Mouse (Mus musculus) urinary bladder, postnatal 4 days (tissue): ENCODE results near the gene Olfr345.

Source experiments
- DNase-seq, 2 experiments: peaks; one replicate each; pipeline ENCODE4 v3.0.0; 2021 to 2022; ENCODE audit warnings: low spot score in 2 of 2

Olfr345 gene

DNA sequence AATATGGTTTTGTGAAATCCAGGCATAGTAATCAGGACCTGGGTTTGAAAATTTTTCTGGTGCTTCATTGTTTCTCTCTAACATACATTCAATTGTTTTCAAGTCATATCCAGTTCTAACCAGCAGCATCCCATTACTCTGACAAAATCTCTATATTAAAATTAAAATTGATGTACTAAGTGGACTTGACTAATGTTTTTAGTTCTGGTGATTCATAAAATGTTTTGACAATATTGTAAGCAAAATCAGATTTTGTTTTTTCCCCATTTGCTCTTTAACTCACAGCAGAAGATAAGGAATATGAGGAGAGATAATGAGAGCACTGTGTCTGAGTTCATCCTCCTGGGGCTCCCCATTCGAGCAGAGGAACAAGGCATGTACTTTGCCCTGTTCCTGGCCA, at the start of gene Olfr345:
TSS of gene Olfr345 (plus strand) at position 301 of the 400 bp plus-strand sequence.
- no peak for DNase-seq

DNA sequence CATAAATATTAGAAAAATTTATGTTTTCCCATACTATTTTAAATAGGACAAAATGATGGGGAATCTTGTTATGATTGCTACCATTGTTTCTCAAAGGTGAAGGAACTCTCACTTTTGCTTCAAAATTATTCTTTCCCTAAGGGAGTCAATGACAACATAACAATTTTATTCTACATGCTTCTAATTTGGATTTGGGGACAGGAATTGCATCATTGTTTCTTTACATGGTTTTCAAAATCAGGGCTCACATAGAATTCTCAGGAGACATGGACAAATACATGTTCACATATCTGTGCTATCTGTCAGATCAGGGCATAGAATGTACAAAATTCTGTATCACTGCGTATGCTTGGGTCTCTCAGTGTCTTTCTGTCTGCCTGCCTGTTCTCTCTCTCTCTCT, 45.6 kb downstream of the Olfr345 start, which contains the start of gene Olfr346:
TSS of gene Olfr346 (plus strand) at position 301 of the 400 bp plus-strand sequence.
- no peak for DNase-seq
